Mouse (Mus musculus) heart, embryonic 14.5 days (tissue): Measurements from ENCODE around the gene Tom1. TPM values are rescaled to one million over a fixed set of nuclear protein-coding genes. Genes with fewer than 3 reads are reported as not detected.

ENCODE experiments used
- ATAC-seq: fragments of 200-750 bp; cut with Nextera tagmentation; 2 replicates; pipeline ENCODE4 v1.8.0; 2017; ENCODE audit warnings: low read depth, moderate TSS enrichment; ENCODE audit not compliant: insufficient number of reproducible peaks, insufficient read depth, low FRiP score
- H3K27ac ChIP-seq, 2 experiments: fragments of 200-500 bp in 1 of 2; fragments of 300-500 bp in 1 of 2; sonication (generic) in 1 of 2; replicated peaks in 1 of 2; 2 replicates each; pipeline ENCODE4 v1.5.1; 2012 to 2014; ENCODE audit warnings: low read depth in 2 of 2, low read length in 2 of 2, control low read depth in 1 of 2, mild to moderate bottlenecking in 1 of 2, mixed read lengths in 1 of 2; ENCODE audit not compliant: control insufficient read depth in 1 of 2, insufficient read depth in 1 of 2
- H3K27me3 ChIP-seq: fragments of 300-500 bp; sonication (generic); 2 replicates; pipeline ENCODE4 v1.6.1; 2014; ENCODE audit warnings: mild to moderate bottlenecking, low read length, control low read depth; ENCODE audit not compliant: control insufficient read depth, insufficient read depth
- H3K36me3 ChIP-seq: fragments of 300-500 bp; sonication (generic); 2 replicates; pipeline ENCODE4 v1.6.1; 2014; ENCODE audit warnings: mild to moderate bottlenecking, control low read depth, low read length, mixed read lengths; ENCODE audit not compliant: control insufficient read depth, insufficient read depth
- H3K4me1 ChIP-seq, 2 experiments: fragments of 200-500 bp in 1 of 2; fragments of 300-500 bp in 1 of 2; sonication (generic) in 1 of 2; 2 replicates each; pipeline ENCODE4 v1.6.1; 2012 to 2014; ENCODE audit warnings: low read length in 2 of 2, control low read depth in 1 of 2, mixed read lengths in 1 of 2; ENCODE audit not compliant: control insufficient read depth in 2 of 2, insufficient read depth in 2 of 2
- H3K4me2 ChIP-seq: fragments of 300-500 bp; sonication (generic); 2 replicates; pipeline ENCODE4 v1.6.1; 2014; ENCODE audit warnings: mild to moderate bottlenecking, low read length
- H3K4me3 ChIP-seq, 2 experiments: fragments of 200-500 bp in 1 of 2; fragments of 300-500 bp in 1 of 2; sonication (generic) in 1 of 2; 2 replicates each; pipeline ENCODE4 v1.5.1; 2012 to 2014; ENCODE audit warnings: low read length in 2 of 2, mild to moderate bottlenecking in 2 of 2, control low read depth in 1 of 2, low read depth in 1 of 2, moderate library complexity in 1 of 2; ENCODE audit not compliant: control insufficient read depth in 1 of 2, insufficient read depth in 1 of 2
- H3K9ac ChIP-seq: fragments of 300-500 bp; sonication (generic); 2 replicates; pipeline ENCODE4 v1.6.1; 2014; ENCODE audit warnings: mild to moderate bottlenecking, low read length
- H3K9me3 ChIP-seq: fragments of 300-500 bp; sonication (generic); 2 replicates; pipeline ENCODE4 v1.6.1; 2016; ENCODE audit warnings: low read length, control low read depth; ENCODE audit not compliant: control insufficient read depth
- whole genome bisulfite sequencing: fragments of 180-500 bp; shearing (Covaris S2); extraction: QIAGEN DNeasy Blood & Tissue Kit; methylation state at CpG from one replicate; pipeline ENCODE4 v1.1.7; 2014; 5-methylcytosine and 5-hydroxymethylcytosine counted together
- polyA plus RNA-seq: library from polyadenylated mRNA; unstranded; fragments of >200 nt; fragmentation: Nextera tagmentation; extraction: Ambion mirVana; gene quantifications from 2 replicates; pipeline ENCODE4 v1.2.1, GENCODE M21; 2014

Gene Tom1
- polyA plus RNA-seq, 1 experiment from 2014 or later: 45.9 TPM

GRCm38 (mm10) chr8:75025809-75026208 lies 7.7 kb upstream of the Tom1 start:
- H3K4me1 ChIP-seq: no peaks in the 10 kb centered on the region
- ATAC-seq: no peak
- WGBS: 95% methylated on average over 4 of the region's 4 CpGs

DNA sequence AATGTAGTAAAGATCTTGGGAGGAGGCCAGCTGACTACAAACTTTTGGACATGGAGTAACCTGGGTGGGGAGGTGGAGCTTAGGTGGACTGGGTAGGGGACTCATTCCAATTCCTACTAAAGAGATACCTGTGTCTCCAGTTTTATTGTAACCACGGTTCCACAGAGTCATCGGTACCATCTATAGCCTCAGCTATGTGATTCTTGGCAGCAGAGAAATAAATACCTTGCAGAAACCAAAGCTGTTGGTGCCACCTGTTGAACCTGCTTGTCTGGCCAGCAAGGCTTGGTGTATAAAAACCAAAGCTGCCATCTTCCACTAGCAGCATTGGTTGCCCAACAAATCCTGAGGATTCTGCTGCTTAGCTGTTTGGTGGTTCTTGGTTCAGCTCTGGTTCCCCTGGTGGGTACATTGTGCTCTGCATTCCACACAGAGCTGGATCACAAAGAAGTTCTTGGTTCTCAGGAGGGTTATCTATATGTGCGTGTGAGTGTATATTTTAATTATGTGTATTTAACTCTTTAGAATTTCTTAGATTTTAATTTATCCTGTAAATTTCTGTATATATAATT lies 3.0 kb upstream of the Tom1 start:
- ATAC-seq: no peak
- H3K27me3 ChIP-seq: no peaks in the 10 kb centered on the region
- H3K27ac ChIP-seq: no peak overlapping the region
- H3K4me1 ChIP-seq: peaks cover 3 to 7% of the 10 kb centered on the region in 2 experiments
- peaks cover 55% of the 10 kb centered on the region for H3K36me3 ChIP-seq
- no peak overlapping the region for H3K9ac ChIP-seq
- H3K9me3 ChIP-seq: no peaks in the 10 kb centered on the region
- H3K4me2 ChIP-seq: no peak overlapping the region
- 96% methylated on average over 3 of the region's 3 CpGs for WGBS
- H3K4me3 ChIP-seq: no peak overlapping the region

More at GRCm38 (mm10) chr8:75025809-75026208, 7.7 kb upstream of the Tom1 start:
- Histone ChIP-seq H3K9ac (no peak overlapping the region), H3K27me3 (no peaks in the 10 kb centered on the region), H3K9me3 (no peaks in the 10 kb centered on the region), H3K27ac (no peak overlapping the region), H3K36me3 (peaks cover 89% of the 10 kb centered on the region), H3K4me2 (no peak overlapping the region), H3K4me3 (no peak overlapping the region)

DNA sequence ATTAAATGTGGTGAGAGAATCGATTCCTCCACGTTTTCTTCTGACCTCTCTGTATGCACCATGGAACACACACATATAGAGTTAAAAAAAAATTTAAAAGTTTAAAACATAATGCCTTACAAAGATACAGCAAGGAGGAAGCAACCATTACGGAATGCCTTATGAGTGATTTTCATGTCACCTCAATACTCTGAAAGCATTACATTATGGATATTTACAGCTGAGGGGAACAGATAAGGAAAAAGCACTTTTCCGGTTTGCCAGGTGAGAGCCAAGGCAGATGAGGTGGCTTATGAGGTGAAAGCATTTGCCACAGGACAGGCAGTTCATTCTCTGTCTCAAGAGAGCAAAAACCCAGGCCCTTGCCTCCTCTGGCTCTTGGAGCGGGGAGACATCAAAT lies 544 bp upstream of the Tom1 start:
- H3K4me3 ChIP-seq: peak overlapping the region; percentile 19 to 74; a peak in 3 of 4 replicates
- peak overlapping the region; percentile 52; the same call in 1 of the 2 replicates for H3K9ac ChIP-seq
- no peak for ATAC-seq
- peaks cover 9 to 14% of the 10 kb centered on the region in 2 experiments for H3K4me1 ChIP-seq
- no peaks in the 10 kb centered on the region for H3K27me3 ChIP-seq
- H3K36me3 ChIP-seq: peaks cover 42% of the 10 kb centered on the region
- 61% methylated on average over 5 of the region's 5 CpGs for WGBS
- H3K27ac ChIP-seq: peak overlapping the region; percentile 22 to 82; a peak in 1 of 4 replicates
- H3K9me3 ChIP-seq: no peaks in the 10 kb centered on the region
- H3K4me2 ChIP-seq: peak overlapping the region; percentile 83

GRCm38 (mm10) chr8:75034285-75034684 lies 780 bp downstream of the Tom1 start:
- ATAC-seq: no peak
- peak overlapping the region; percentile 45 to 82 for H3K27ac ChIP-seq
- H3K36me3 ChIP-seq: peaks cover 29% of the 10 kb centered on the region

DNA sequence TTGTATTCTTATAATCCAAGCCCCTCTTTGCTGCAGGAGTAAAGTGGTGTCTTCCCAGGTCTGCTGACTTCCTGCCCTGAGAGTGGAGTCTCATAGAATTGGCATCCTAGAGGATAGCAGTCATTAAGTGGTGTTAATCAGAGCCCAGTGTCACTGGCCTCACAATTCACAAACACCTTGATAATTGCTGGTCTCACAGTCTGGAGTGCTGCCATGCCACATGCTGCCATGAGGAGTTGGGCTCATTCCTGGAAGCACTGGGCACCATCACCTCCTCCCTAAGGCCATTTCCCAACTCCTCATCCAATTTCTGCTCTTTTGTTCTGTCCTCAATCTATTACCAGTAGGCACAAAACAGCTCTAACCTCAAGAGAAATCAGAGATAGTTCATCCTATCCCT lies 2.1 kb downstream of the Tom1 start:
- H3K4me1 ChIP-seq: peaks cover 25 to 37% of the 10 kb centered on the region in 2 experiments
- no peaks in the 10 kb centered on the region for H3K27me3 ChIP-seq
- no peak overlapping the region for H3K9ac ChIP-seq
- no peak overlapping the region for H3K4me3 ChIP-seq
- H3K4me2 ChIP-seq: no peak overlapping the region
- H3K36me3 ChIP-seq: peaks cover 16% of the 10 kb centered on the region
- no peaks in the 10 kb centered on the region for H3K9me3 ChIP-seq
- H3K27ac ChIP-seq: no peak overlapping the region
- no peak for ATAC-seq

More at GRCm38 (mm10) chr8:75034285-75034684, 780 bp downstream of the Tom1 start:
- no peaks in the 10 kb centered on the region for H3K27me3 ChIP-seq
- peak overlapping the region; percentile 74 to 84 for H3K4me3 ChIP-seq
- peaks cover 19 to 27% of the 10 kb centered on the region in 2 experiments for H3K4me1 ChIP-seq
- WGBS: 1% methylated on average over 17 of the region's 17 CpGs
- no peaks in the 10 kb centered on the region for H3K9me3 ChIP-seq
- H3K9ac ChIP-seq: peak overlapping the region; percentile 79
- peak overlapping the region; percentile 83 for H3K4me2 ChIP-seq

DNA sequence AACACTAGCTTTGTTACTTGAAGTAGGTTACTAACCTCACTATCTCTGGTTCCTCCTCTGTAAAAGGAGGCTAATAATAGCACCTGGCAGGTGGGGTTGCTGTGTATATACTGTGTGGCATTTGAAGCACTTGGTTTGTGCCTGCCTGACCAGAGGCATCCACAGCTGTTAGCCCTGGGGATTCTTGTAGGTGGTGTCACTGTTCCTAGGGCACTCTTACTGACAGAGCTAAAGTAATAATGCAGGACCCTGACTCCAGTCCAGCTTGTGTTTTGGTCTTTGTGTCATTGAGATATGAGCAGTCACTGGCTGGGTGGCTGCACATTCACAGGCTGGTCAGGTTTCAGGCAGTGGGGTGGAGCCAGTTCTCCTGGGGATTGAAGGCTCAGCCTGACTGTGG lies 5.0 kb downstream of the Tom1 start:
- peak overlapping the region; percentile 47 for H3K4me2 ChIP-seq
- H3K27ac ChIP-seq: peak overlapping the region; percentile 96 to 99
- peak overlapping the region; percentile 56 for H3K9ac ChIP-seq
- H3K4me1 ChIP-seq: peaks cover 27 to 40% of the 10 kb centered on the region in 2 experiments
- no peaks in the 10 kb centered on the region for H3K27me3 ChIP-seq
- H3K4me3 ChIP-seq: no peak overlapping the region
- H3K36me3 ChIP-seq: peaks cover 6% of the 10 kb centered on the region
- no peaks in the 10 kb centered on the region for H3K9me3 ChIP-seq
- peak; percentile 19; the same call in 1 of the 2 replicates for ATAC-seq

GRCm38 (mm10) chr8:75039754-75040153 lies 6.2 kb downstream of the Tom1 start:
- no peak overlapping the region for H3K4me3 ChIP-seq
- no peak for ATAC-seq
- H3K36me3 ChIP-seq: peaks cover 6% of the 10 kb centered on the region
- WGBS: 56% methylated on average over 1 of the region's 1 CpGs
- H3K27ac ChIP-seq: peak overlapping the region; percentile 96 to 99
- H3K9me3 ChIP-seq: no peaks in the 10 kb centered on the region
- H3K4me2 ChIP-seq: no peak overlapping the region
- H3K27me3 ChIP-seq: no peaks in the 10 kb centered on the region
- H3K9ac ChIP-seq: no peak overlapping the region
- H3K4me1 ChIP-seq: peaks cover 27 to 41% of the 10 kb centered on the region in 2 experiments

- peaks cover 31 to 50% of the 10 kb centered on the region in 2 experiments for H3K4me1 ChIP-seq
- no peak overlapping the region for H3K27ac ChIP-seq
- H3K9ac ChIP-seq: no peak overlapping the region
- no peak for ATAC-seq
- H3K4me2 ChIP-seq: no peak overlapping the region
- WGBS: 74% methylated on average over 2 of the region's 2 CpGs
- no peak overlapping the region for H3K4me3 ChIP-seq
- H3K9me3 ChIP-seq: no peaks in the 10 kb centered on the region
- no peaks in the 10 kb centered on the region for H3K36me3 ChIP-seq
- H3K27me3 ChIP-seq: no peaks in the 10 kb centered on the region
These were observed 8.7 kb downstream of the Tom1 start for GRCm38 (mm10) chr8:75042171-75042570.
